Mouse (Mus musculus) cerebellum, postnatal 25 days (tissue): Measurements from ENCODE around the gene Olfr156.
"Not testable (repeated sequence)": the region's sequence is repeated elsewhere in the genome, so short reads cannot be mapped to it uniquely, and the experiment has no call there.

Experiments used
- DNase-seq, 2 experiments: peaks; one replicate each; pipeline ENCODE4 v3.0.0; 2021; ENCODE audit warnings: mixed read lengths in 2 of 2

Olfr156 gene

GRCm38 (mm10) chr4:43823845-43824337 lies at the start of gene Olfr156:
Gene Olfr156, minus strand, starts transcription at chr4:43823895.
- DNase-seq, result peak in 1 of 2 experiments; percentile 4

GRCm38 (mm10) chr4:43869821-43870220 lies 46.1 kb upstream of the Olfr156 start:
- no peak for DNase-seq

- no peak for DNase-seq
Measured at GRCm38 (mm10) chr4:43863298-43863697, 39.6 kb upstream of the Olfr156 start.

GRCm38 (mm10) chr4:43860744-43861519 lies 37.2 kb upstream of the Olfr156 start:
- DNase-seq, result peak; percentile 73 to 85

GRCm38 (mm10) chr4:43859886-43860285 lies 36.2 kb upstream of the Olfr156 start:
- no peak for DNase-seq

- DNase-seq, result no peak
Measured at GRCm38 (mm10) chr4:43854101-43854500, 30.4 kb upstream of the Olfr156 start.

GRCm38 (mm10) chr4:43851265-43851664 lies 27.6 kb upstream of the Olfr156 start, which contains the start of gene Olfr155:
Gene Olfr155, plus strand, starts transcription at chr4:43851565.
- DNase-seq, result no peak

- DNase-seq, result no peak
Measured at GRCm38 (mm10) chr4:43840101-43840500, 16.4 kb upstream of the Olfr156 start, which contains the start of gene Olfr157. Gene Olfr157, minus strand, starts transcription at chr4:43840201.

GRCm38 (mm10) chr4:43838326-43838725 lies 14.6 kb upstream of the Olfr156 start:
- DNase-seq, result no peak

- DNase-seq, result no peak
Measured at GRCm38 (mm10) chr4:43834749-43835148, 11.1 kb upstream of the Olfr156 start.

- DNase-seq, result no peak
Measured at GRCm38 (mm10) chr4:43833752-43834151, 10.1 kb upstream of the Olfr156 start.

GRCm38 (mm10) chr4:43832031-43832430 lies 8.3 kb upstream of the Olfr156 start:
- DNase-seq, result no peak

- no peak for DNase-seq
Measured at GRCm38 (mm10) chr4:43828806-43829205, 5.1 kb upstream of the Olfr156 start.

GRCm38 (mm10) chr4:43822896-43823550 lies 672 bp downstream of the Olfr156 start:
- no peak for DNase-seq

GRCm38 (mm10) chr4:43798936-43799335 lies 24.8 kb downstream of the Olfr156 start:
- DNase-seq, result no peak

GRCm38 (mm10) chr4:43795844-43796243 lies 27.9 kb downstream of the Olfr156 start:
- not testable (repeated sequence) for DNase-seq

GRCm38 (mm10) chr4:43795296-43795695 lies 28.4 kb downstream of the Olfr156 start:
- no peak for DNase-seq

GRCm38 (mm10) chr4:43772304-43772703 lies 51.4 kb downstream of the Olfr156 start:
- DNase-seq, result no peak

GRCm38 (mm10) chr4:43771626-43772025 lies 52.1 kb downstream of the Olfr156 start:
- DNase-seq, result no peak

GRCm38 (mm10) chr4:43770909-43771308 lies 52.8 kb downstream of the Olfr156 start, which contains the start of gene Olfr159:
Gene Olfr159, minus strand, starts transcription at chr4:43771009.
- DNase-seq, result no peak
